ENCODE assay signal across 12 mouse cellular contexts in genomic region chr14:120232076-120232496, GRCm38 (mm10). TPM values are rescaled to one million over a fixed set of nuclear protein-coding genes. Genes with fewer than 3 reads are reported as not detected.
A peak's percentile ranks its signal among the peaks of the same experiment; 100 is the strongest.
DNase-seq lines count a peak whose midpoint lies in the region; ATAC-seq and TF ChIP-seq lines count a peak whose summit lies in the region.
"Had no signal": no experiment of that assay in that cellular context is flagged by ENCODE, and none has a peak within 500 bp of the region (broad histone marks: within the 10 kb centered on the region; RNA-seq: fewer than 3 reads in every experiment).

No protein-coding gene starts in this region.

- ATAC-seq in midbrain, embryonic 11.5 days (ENCODE audit: low FRiP score), result no peak
- ATAC-seq in heart, postnatal 0 days (ENCODE audit: insufficient read depth, low read depth), result peak; percentile 85

- H3K4me3 ChIP-seq in midbrain, embryonic 11.5 days (ENCODE audit: low read depth, low read length), result no peak overlapping the region
- H3K4me3 ChIP-seq in midbrain, embryonic 10.5 days, result no peak overlapping the region
- no peak overlapping the region for H3K4me3 ChIP-seq in heart, postnatal 0 days (ENCODE audit: low read depth, low read length)
- H3K4me3 ChIP-seq: limb, embryonic 15.5 days had no signal

- no peak overlapping the region for H3K9ac ChIP-seq in midbrain, embryonic 11.5 days (ENCODE audit: low read length)
- no peak overlapping the region for H3K9ac ChIP-seq in heart, postnatal 0 days (replicated peaks; ENCODE audit: low read depth, low read length)
- H3K9ac ChIP-seq: limb, embryonic 15.5 days had no signal

- H3K27me3 ChIP-seq in midbrain, embryonic 11.5 days (ENCODE audit: control insufficient read depth, insufficient read depth, low read length), result no peaks in the 10 kb centered on the region
- no peaks in the 10 kb centered on the region for H3K27me3 ChIP-seq in midbrain, embryonic 10.5 days (ENCODE audit: low read depth, poor library complexity, severe bottlenecking)
- no peaks in the 10 kb centered on the region for H3K27me3 ChIP-seq in heart, postnatal 0 days (ENCODE audit: control insufficient read depth, insufficient read depth, low read length)
- H3K27me3 ChIP-seq: CH12.LX; limb, embryonic 15.5 days had no signal

- peak; percentile 56; the same call in 1 of the 2 replicates for TF ChIP-seq EP300 in heart, postnatal 0 days (IDR thresholded peaks at IDR 0.05; ENCODE audit: low read depth)

- peak; percentile 8 to 9 for DNase-seq in heart, adult 18-20 months
- DNase-seq in heart, adult 9 months (ENCODE audit: low spot score in 2 of 2), result no peak
- DNase-seq in midbrain, embryonic 11.5 days (ENCODE audit: low spot score, missing footprints), result peak; percentile 61
- DNase-seq in midbrain, embryonic 10.5 days (ENCODE audit: low spot score), result no peak
- peak; percentile 66 for DNase-seq in heart, postnatal 0 days (ENCODE audit: low spot score)
- DNase-seq in retina, postnatal 1 day, result peak; percentile 90
- DNase-seq in frontal cortex, postnatal 36 days (ENCODE audit: low spot score in 2 of 2), result no peak
- no peak for DNase-seq in cerebellum, adult 18-20 months
- DNase-seq: adrenal gland, adult 2 months; spleen, adult 18-20 months had no signal

- WGBS in midbrain, embryonic 11.5 days, result 78% methylated on average over 7 of the region's 7 CpGs
- 85% methylated on average over 7 of the region's 7 CpGs for WGBS in midbrain, embryonic 10.5 days
- 19% methylated on average over 7 of the region's 7 CpGs for WGBS in heart, postnatal 0 days

- no peaks in the 10 kb centered on the region for H3K9me3 ChIP-seq in midbrain, embryonic 11.5 days (ENCODE audit: control insufficient read depth, low read length)
- no peaks in the 10 kb centered on the region for H3K9me3 ChIP-seq in midbrain, embryonic 10.5 days (replicated peaks)
- H3K9me3 ChIP-seq in heart, postnatal 0 days (replicated peaks; ENCODE audit: control insufficient read depth, low read length), result no peaks in the 10 kb centered on the region; the same call in 1 of the 2 replicates
- H3K9me3 ChIP-seq: limb, embryonic 15.5 days had no signal

- H3K4me2 ChIP-seq in midbrain, embryonic 11.5 days, result no peak overlapping the region
- no peak overlapping the region for H3K4me2 ChIP-seq in heart, postnatal 0 days (ENCODE audit: low read depth, low read length)
- H3K4me2 ChIP-seq: limb, embryonic 15.5 days had no signal

- no peak overlapping the region for H3K27ac ChIP-seq in midbrain, embryonic 11.5 days (ENCODE audit: low read depth, low read length)
- no peak overlapping the region for H3K27ac ChIP-seq in midbrain, embryonic 10.5 days (replicated peaks)
- H3K27ac ChIP-seq in heart, postnatal 0 days (ENCODE audit: low read depth), result peak overlapping the region; percentile 65
- H3K27ac ChIP-seq: limb, embryonic 15.5 days had no signal

- TF ChIP-seq CTCF in heart, postnatal 0 days (IDR thresholded peaks at IDR 0.05; ENCODE audit: low read depth), result no peak

- H3K36me3 ChIP-seq in midbrain, embryonic 11.5 days (ENCODE audit: control insufficient read depth, insufficient read depth, low read length), result no peaks in the 10 kb centered on the region
- H3K36me3 ChIP-seq in midbrain, embryonic 10.5 days, result no peaks in the 10 kb centered on the region
- H3K36me3 ChIP-seq in heart, postnatal 0 days (replicated peaks; ENCODE audit: control insufficient read depth, insufficient read depth, low read length), result no peaks in the 10 kb centered on the region
- H3K36me3 ChIP-seq: limb, embryonic 15.5 days had no signal

- no peaks in the 10 kb centered on the region for H3K4me1 ChIP-seq in midbrain, embryonic 11.5 days (ENCODE audit: control insufficient read depth, insufficient read depth, low read length)
- H3K4me1 ChIP-seq in midbrain, embryonic 10.5 days, result no peaks in the 10 kb centered on the region
- peaks cover 22% of the 10 kb centered on the region; the same call in 1 of the 2 replicates for H3K4me1 ChIP-seq in heart, postnatal 0 days (ENCODE audit: control insufficient read depth, insufficient read depth)

RNA-seq across cellular contexts. Expression of gene Mbnl2, which starts 43.4 kb away (rescaled TPM):
- 100 to 1,000 TPM; 218 to 240 TPM for total RNA-seq in heart, adult 18-20 months (2021)
- polyA plus RNA-seq in midbrain, embryonic 11.5 days (2014; fragmentation: Nextera tagmentation; extraction: Ambion mirVana), result 36.4 and 40.8 TPM in 2 replicates
- 24.0 and 30.5 TPM in 2 replicates for polyA plus RNA-seq in midbrain, embryonic 10.5 days (2016; fragmentation: Nextera tagmentation; extraction: Ambion mirVana)
- 288 and 337 TPM in 2 replicates for total RNA-seq in heart, postnatal 0 days (2014; rRNA removed; ENCODE audit: low replicate concordance)
- 136 and 137 TPM in 2 replicates for polyA plus RNA-seq in heart, postnatal 0 days (2015; fragmentation: Nextera tagmentation; extraction: Ambion mirVana)

Comparison
In these comparisons a context has a peak if more than half of its experiments do, and no peak if none do; other contexts are left out.
1. DNase-seq: peak in heart, adult 18-20 months (2 of 2), midbrain, embryonic 11.5 days (single experiment), heart, postnatal 0 days (single experiment) and retina, postnatal 1 day (single experiment); none in heart, adult 9 months (0 of 2), midbrain, embryonic 10.5 days (single experiment), frontal cortex, postnatal 36 days (0 of 2) and cerebellum, adult 18-20 months (0 of 2).